Mouse (Mus musculus): Measurements from ENCODE around the gene Actrt3. TPM values are rescaled to one million over a fixed set of nuclear protein-coding genes. Genes with fewer than 3 reads are reported as not detected.
"Not testable (repeated sequence)": the region's sequence is repeated elsewhere in the genome, so short reads cannot be mapped to it uniquely, and the experiment has no call there.

Gene Actrt3
- polyA plus RNA-seq, 1 experiment from 2014 or later, result not detected

- Histone ChIP-seq H3K4me2 (no peak overlapping the region), H3K36me3 (ENCODE audit: insufficient read depth) (no peaks in the 10 kb centered on the region), H3K4me3 (ENCODE audit: low read depth, low read length) (no peak overlapping the region), H3K27me3 (ENCODE audit: insufficient read depth, low read length) (no peaks in the 10 kb centered on the region), H3K27ac (ENCODE audit: low read depth) (no peak overlapping the region), H3K9me3 (ENCODE audit: low read depth, low read length) (no peaks in the 10 kb centered on the region), H3K9ac (no peak overlapping the region), H3K4me1 (ENCODE audit: insufficient read depth) (no peaks in the 10 kb centered on the region)
- ATAC-seq (ENCODE audit: insufficient read depth) (no peak), DNase-seq (no peak)
- WGBS, result 15% methylated on average over 2 of the region's 2 CpGs
- no peak for TF ChIP-seq CTCF (IDR thresholded peaks at IDR 0.05; ENCODE audit: low read depth)
Observed at GRCm38 (mm10) chr3:30573549-30573948, 26.2 kb downstream of the Actrt3 start.

DNA sequence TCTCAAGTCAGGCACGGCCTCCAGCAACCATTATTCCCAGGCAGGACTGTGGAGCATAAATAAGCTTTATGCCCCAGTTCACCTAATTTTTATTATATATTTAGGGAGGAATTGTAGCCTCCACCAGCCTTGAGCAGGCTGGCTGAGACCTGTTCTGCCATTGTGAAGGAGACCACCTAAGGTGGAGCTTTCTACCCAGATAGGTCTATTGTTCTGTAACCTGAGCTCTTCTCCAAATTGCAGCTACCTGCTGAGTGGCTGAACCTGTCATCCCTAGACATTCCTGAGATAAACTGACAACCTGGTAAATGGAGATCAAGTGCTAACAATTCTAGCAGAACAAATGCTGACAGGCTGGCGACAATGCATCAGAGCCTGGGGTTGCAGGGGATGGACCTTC, 33.4 kb downstream of the Actrt3 start:
- no CpG with 5 or more reads among the region's 2 CpGs for WGBS
- H3K27me3 ChIP-seq (ENCODE audit: insufficient read depth, low read length); H3K4me1 ChIP-seq (ENCODE audit: insufficient read depth); H3K27ac ChIP-seq (ENCODE audit: low read depth); H3K9me3 ChIP-seq (ENCODE audit: low read depth, low read length); DNase-seq; H3K4me3 ChIP-seq (ENCODE audit: low read depth, low read length); H3K9ac ChIP-seq; ATAC-seq (ENCODE audit: insufficient read depth); H3K36me3 ChIP-seq (ENCODE audit: insufficient read depth); H3K4me2 ChIP-seq: not testable (repeated sequence)

GRCm38 (mm10) chr3:30560677-30561314, 38.9 kb downstream of the Actrt3 start:
- TF ChIP-seq CTCF (IDR thresholded peaks at IDR 0.05; ENCODE audit: low read depth), result peak; percentile 61
- WGBS, result 39% methylated on average over 6 of the region's 6 CpGs
- Histone ChIP-seq H3K4me3 (ENCODE audit: low read depth, low read length) (no peak overlapping the region), H3K9me3 (ENCODE audit: low read depth, low read length) (no peaks in the 10 kb centered on the region), H3K27me3 (ENCODE audit: insufficient read depth, low read length) (no peaks in the 10 kb centered on the region), H3K9ac (no peak overlapping the region), H3K4me1 (ENCODE audit: insufficient read depth) (no peaks in the 10 kb centered on the region), H3K36me3 (ENCODE audit: insufficient read depth) (no peaks in the 10 kb centered on the region), H3K27ac (ENCODE audit: low read depth) (no peak overlapping the region), H3K4me2 (no peak overlapping the region)
- peak; percentile 64 for DNase-seq
- ATAC-seq (ENCODE audit: insufficient read depth), result no peak

- no peaks in the 10 kb centered on the region for H3K27me3 ChIP-seq (ENCODE audit: insufficient read depth, low read length)
- ATAC-seq (ENCODE audit: insufficient read depth) (no peak), DNase-seq (no peak)
- 67% methylated on average over 6 of the region's 6 CpGs for WGBS
- no peak overlapping the region for H3K27ac ChIP-seq (ENCODE audit: low read depth)
- no peak overlapping the region for H3K4me3 ChIP-seq (ENCODE audit: low read depth, low read length)
- no peaks in the 10 kb centered on the region for H3K9me3 ChIP-seq (ENCODE audit: low read depth, low read length)
- H3K36me3 ChIP-seq (ENCODE audit: insufficient read depth), result no peaks in the 10 kb centered on the region
- H3K4me2 ChIP-seq, result no peak overlapping the region
- no peaks in the 10 kb centered on the region for H3K4me1 ChIP-seq (ENCODE audit: insufficient read depth)
- H3K9ac ChIP-seq, result no peak overlapping the region
- TF ChIP-seq CTCF (IDR thresholded peaks at IDR 0.05; ENCODE audit: low read depth), result no peak
Observed at GRCm38 (mm10) chr3:30553741-30554140, 46.0 kb downstream of the Actrt3 start.

- Histone ChIP-seq H3K27me3 (ENCODE audit: insufficient read depth, low read length) (no peaks in the 10 kb centered on the region), H3K9ac (no peak overlapping the region), H3K4me1 (ENCODE audit: insufficient read depth) (0 out of 2 replicates have a peak, but pooled peaks cover 2% of the 10 kb centered on the region), H3K27ac (ENCODE audit: low read depth) (no peak overlapping the region), H3K4me3 (ENCODE audit: low read depth, low read length) (no peak overlapping the region), H3K36me3 (ENCODE audit: insufficient read depth) (no peaks in the 10 kb centered on the region), H3K4me2 (no peak overlapping the region), H3K9me3 (ENCODE audit: low read depth, low read length) (no peaks in the 10 kb centered on the region)
- DNase-seq, result peak; percentile 21
- ATAC-seq (ENCODE audit: insufficient read depth), result no peak
- TF ChIP-seq CTCF (IDR thresholded peaks at IDR 0.05; ENCODE audit: low read depth), result peak; percentile 28; the same call in 1 of the 2 replicates
- WGBS, result 67% methylated on average over 2 of the region's 2 CpGs
Observed at GRCm38 (mm10) chr3:30550218-30550617, 49.5 kb downstream of the Actrt3 start.

GRCm38 (mm10) chr3:30548928-30549327, 50.8 kb downstream of the Actrt3 start:
- Histone ChIP-seq H3K27me3 (ENCODE audit: insufficient read depth, low read length) (no peaks in the 10 kb centered on the region), H3K4me3 (ENCODE audit: low read depth, low read length) (no peak overlapping the region), H3K4me2 (no peak overlapping the region), H3K9ac (no peak overlapping the region), H3K27ac (ENCODE audit: low read depth) (no peak overlapping the region), H3K36me3 (ENCODE audit: insufficient read depth) (no peaks in the 10 kb centered on the region), H3K9me3 (ENCODE audit: low read depth, low read length) (no peaks in the 10 kb centered on the region), H3K4me1 (ENCODE audit: insufficient read depth) (0 out of 2 replicates have a peak, but pooled peaks cover 4% of the 10 kb centered on the region)
- 48% methylated on average over 7 of the region's 7 CpGs for WGBS
- peak; percentile 49 for DNase-seq
- no peak for ATAC-seq (ENCODE audit: insufficient read depth)
- TF ChIP-seq CTCF (IDR thresholded peaks at IDR 0.05; ENCODE audit: low read depth), result no peak

DNA sequence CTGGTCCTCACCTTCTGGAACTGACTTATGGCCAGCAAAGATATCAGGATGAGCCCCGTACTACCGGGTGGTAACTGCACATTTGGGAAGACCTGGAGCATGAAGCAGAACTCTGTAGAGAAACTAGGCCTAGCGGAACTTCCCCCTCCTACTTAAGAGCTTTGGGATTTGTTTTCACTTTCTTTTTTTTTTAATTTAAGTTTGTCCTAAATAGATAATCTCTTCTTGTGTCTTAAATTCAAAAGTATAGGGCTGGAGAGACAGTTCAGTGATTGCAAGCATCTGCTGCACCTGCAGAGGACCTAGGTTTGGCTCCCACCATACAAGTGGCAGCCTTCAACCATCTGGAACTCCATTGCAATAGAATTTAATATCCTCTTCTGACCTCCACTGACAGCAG, 51.8 kb downstream of the Actrt3 start, which contains the start of gene Mecom:
TSS of gene Mecom (minus strand) at position 101 of the 400 bp plus-strand sequence.
- no peak for ATAC-seq (ENCODE audit: insufficient read depth)
- 80% methylated on average over 3 of the region's 3 CpGs for WGBS
- Histone ChIP-seq H3K9ac (no peak within 1 kb of the TSS), H3K36me3 (ENCODE audit: insufficient read depth) (no peaks in the 10 kb centered on the region), H3K27ac (ENCODE audit: low read depth) (peak within 1 kb of the TSS; percentile 80), H3K4me2 (peak within 1 kb of the TSS; percentile 50), H3K4me1 (ENCODE audit: insufficient read depth) (0 out of 2 replicates have a peak, but pooled peaks cover 4% of the 10 kb centered on the region), H3K4me3 (ENCODE audit: low read depth, low read length) (no peak within 1 kb of the TSS; the same call in 1 of the 2 replicates), H3K9me3 (ENCODE audit: low read depth, low read length) (no peaks in the 10 kb centered on the region), H3K27me3 (ENCODE audit: insufficient read depth, low read length) (no peaks in the 10 kb centered on the region)
- no peak for DNase-seq
- no peak for TF ChIP-seq CTCF (IDR thresholded peaks at IDR 0.05; ENCODE audit: low read depth)

Other genes starting within 250 kb of the Actrt3 start
- 74.0 and 77.5 TPM in 2 replicates for gene Mecom, start 51.9 kb downstream of the Actrt3 start, polyA plus RNA-seq (2014; fragmentation: Nextera tagmentation; extraction: Ambion mirVana)
- gene Mynn, start 2.1 kb upstream of the Actrt3 start, polyA plus RNA-seq (2014; fragmentation: Nextera tagmentation; extraction: Ambion mirVana), result 30.7 and 35.9 TPM in 2 replicates
- gene Lrriq4, start 44.6 kb upstream of the Actrt3 start, polyA plus RNA-seq (2014; fragmentation: Nextera tagmentation; extraction: Ambion mirVana), result not detected in 2 replicates
- gene Lrrc34, start 47.9 kb upstream of the Actrt3 start, polyA plus RNA-seq (2014; fragmentation: Nextera tagmentation; extraction: Ambion mirVana), result 1.7 and 1.9 TPM in 2 replicates
- not detected in 2 replicates for gene Lrrc31, start 99.9 kb upstream of the Actrt3 start, polyA plus RNA-seq (2014; fragmentation: Nextera tagmentation; extraction: Ambion mirVana)
- not detected in 2 replicates for gene Samd7, start 146.4 kb upstream of the Actrt3 start, polyA plus RNA-seq (2014; fragmentation: Nextera tagmentation; extraction: Ambion mirVana)
- gene Sec62, start 192.9 kb upstream of the Actrt3 start, polyA plus RNA-seq (2014; fragmentation: Nextera tagmentation; extraction: Ambion mirVana), result 76.4 and 94.7 TPM in 2 replicates